Mouse (Mus musculus) MEL (cell line): Measurements from ENCODE around the gene Mks1. TPM values are rescaled to one million over a fixed set of nuclear protein-coding genes. Genes with fewer than 3 reads are reported as not detected.

ENCODE experiments used
- DNase-seq: peaks from one replicate; pipeline ENCODE4 v3.0.0; 2011; ENCODE audit warnings: low read depth, low spot score
- H3K27ac ChIP-seq: 2 replicates; pipeline ENCODE4 v1.5.1; 2012; ENCODE audit warnings: low read depth, mild to moderate bottlenecking, control low read depth, low read length, moderate library complexity; ENCODE audit not compliant: control insufficient read depth
- H3K27me3 ChIP-seq, 2 experiments: fragments of 150-350 bp in 1 of 2; sonication (generic) in 1 of 2; 2 replicates each; pipeline ENCODE4 v1.6.1; 2012; ENCODE audit warnings: low read length in 2 of 2, mild to moderate bottlenecking in 2 of 2, improper control_type of control experiment in 1 of 2, moderate library complexity in 1 of 2; ENCODE audit not compliant: insufficient read depth in 2 of 2, control insufficient read depth in 1 of 2
- H3K36me3 ChIP-seq, 2 experiments: 2 replicates each; pipeline ENCODE4 v1.6.1; 2012 to 2014; ENCODE audit warnings: low read length in 2 of 2, improper control_type of control experiment in 1 of 2, inconsistent platforms in 1 of 2, mild to moderate bottlenecking in 1 of 2; ENCODE audit not compliant: insufficient read depth in 2 of 2, control insufficient read depth in 1 of 2
- H3K4me1 ChIP-seq, 2 experiments: fragments of 150-350 bp in 1 of 2; sonication (generic) in 1 of 2; 2 replicates each; pipeline ENCODE4 v1.6.1; 2012; ENCODE audit warnings: low read length in 2 of 2, improper control_type of control experiment in 1 of 2, mild to moderate bottlenecking in 1 of 2; ENCODE audit not compliant: insufficient read depth in 2 of 2, control insufficient read depth in 1 of 2
- H3K4me3 ChIP-seq, 2 experiments: fragments of 150-350 bp in 1 of 2; sonication (generic) in 1 of 2; 2 replicates each; pipeline ENCODE4 v1.5.1; 2012; ENCODE audit warnings: low read depth in 2 of 2, low read length in 2 of 2, mild to moderate bottlenecking in 2 of 2, moderate library complexity in 2 of 2, control low read depth in 1 of 2, improper control_type of control experiment in 1 of 2; ENCODE audit not compliant: control insufficient read depth in 1 of 2, insufficient read depth in 1 of 2
- H3K79me2 ChIP-seq: 2 replicates; pipeline ENCODE4 v1.6.1; 2012; ENCODE audit warnings: mild to moderate bottlenecking, low read length, moderate library complexity; ENCODE audit not compliant: control insufficient read depth, poor library complexity, insufficient read depth
- H3K9ac ChIP-seq: 2 replicates; pipeline ENCODE4 v1.6.1; 2012; ENCODE audit warnings: low read depth, mild to moderate bottlenecking, control low read depth, low read length, moderate library complexity; ENCODE audit not compliant: control insufficient read depth, poor library complexity, severe bottlenecking
- H3K9me3 ChIP-seq: fragments of 150-350 bp; sonication (generic); replicated peaks from 2 replicates; pipeline ENCODE4 v1.6.1; 2012; ENCODE audit warnings: mild to moderate bottlenecking, low read length, improper control_type of control experiment, moderate library complexity; ENCODE audit not compliant: insufficient read depth
- CHD1 ChIP-seq: IDR thresholded peaks from 2 replicates; pipeline ENCODE4 v1.6.1; 2012; ENCODE audit warnings: low read depth, mild to moderate bottlenecking, inconsistent platforms, low read length, improper control_type of control experiment
- CHD2 ChIP-seq: IDR thresholded peaks from 2 replicates; pipeline ENCODE4 v1.6.1; 2011; ENCODE audit warnings: low read length, improper control_type of control experiment
- CTCF ChIP-seq, 3 experiments: IDR thresholded peaks in 2 of 3; conservative IDR thresholded peaks in 1 of 3; 2 replicates each; pipeline ENCODE4 v1.5.1; 2011 to 2012; ENCODE audit warnings: low read length in 3 of 3, low read depth in 2 of 3, mild to moderate bottlenecking in 2 of 3, improper control_type of control experiment in 1 of 3, inconsistent platforms in 1 of 3, mixed read lengths in 1 of 3, moderate library complexity in 1 of 3; ENCODE audit not compliant: control insufficient read depth in 1 of 3, insufficient read depth in 1 of 3, poor library complexity in 1 of 3, severe bottlenecking in 1 of 3
- EP300 ChIP-seq, 2 experiments: IDR thresholded peaks; 2 replicates each; pipeline ENCODE4 v1.6.1; 2011; ENCODE audit warnings: improper control_type of control experiment in 2 of 2, low read length in 2 of 2, low read depth in 1 of 2, mild to moderate bottlenecking in 1 of 2
- GABPA ChIP-seq: IDR thresholded peaks from 2 replicates; pipeline ENCODE4 v1.6.1; 2012; ENCODE audit warnings: low read depth, mild to moderate bottlenecking, inconsistent platforms, low read length, improper control_type of control experiment, moderate library complexity
- GATA1 ChIP-seq: IDR thresholded peaks from 2 replicates; pipeline ENCODE4 v1.6.1; 2011; ENCODE audit warnings: low read depth, low read length, improper control_type of control experiment
- HCFC1 ChIP-seq: IDR thresholded peaks from 2 replicates; pipeline ENCODE4 v1.6.1; 2012; ENCODE audit warnings: low read depth, mild to moderate bottlenecking, inconsistent platforms, low read length, improper control_type of control experiment, moderate library complexity
- KAT2A ChIP-seq: conservative IDR thresholded peaks from 2 replicates; pipeline ENCODE4 v1.6.1; 2012; ENCODE audit warnings: low read depth, low read length, improper control_type of control experiment, inconsistent platforms
- MAFK ChIP-seq: IDR thresholded peaks from 2 replicates; pipeline ENCODE4 v1.6.1; 2011; ENCODE audit warnings: low read depth, mild to moderate bottlenecking, low read length, improper control_type of control experiment, borderline replicate concordance
- MAX ChIP-seq: IDR thresholded peaks from 2 replicates; pipeline ENCODE4 v1.6.1; 2011; ENCODE audit warnings: low read length, improper control_type of control experiment
- MYC ChIP-seq: IDR thresholded peaks from 2 replicates; pipeline ENCODE4 v1.6.1; 2011; ENCODE audit warnings: low read depth, mild to moderate bottlenecking, low read length, improper control_type of control experiment, moderate library complexity
- NELFE ChIP-seq: IDR thresholded peaks from 2 replicates; pipeline ENCODE4 v1.6.1; 2011; ENCODE audit warnings: low read depth, low read length, improper control_type of control experiment
- NRF1 ChIP-seq: IDR thresholded peaks from 2 replicates; pipeline ENCODE4 v1.6.1; 2014; ENCODE audit warnings: low read depth, mild to moderate bottlenecking, inconsistent platforms, low read length, improper control_type of control experiment, moderate library complexity; ENCODE audit not compliant: poor library complexity, insufficient read depth, severe bottlenecking
- POLR2AphosphoS5 ChIP-seq: IDR thresholded peaks from 2 replicates; pipeline ENCODE4 v1.6.1; 2012; ENCODE audit warnings: low read depth, borderline replicate concordance, mild to moderate bottlenecking, inconsistent platforms, low read length, moderate library complexity, mixed read lengths
- RAD21 ChIP-seq: IDR thresholded peaks from 2 replicates; pipeline ENCODE4 v1.6.1; 2011; ENCODE audit warnings: mild to moderate bottlenecking, low read depth, low read length, improper control_type of control experiment
- RCOR1 ChIP-seq: IDR thresholded peaks from 2 replicates; pipeline ENCODE4 v1.6.1; 2012; ENCODE audit warnings: low read depth, mild to moderate bottlenecking, inconsistent platforms, low read length, improper control_type of control experiment
- TAL1 ChIP-seq: IDR thresholded peaks from 2 replicates; pipeline ENCODE4 v1.6.1; 2012; ENCODE audit warnings: mild to moderate bottlenecking, inconsistent platforms, low read length, moderate library complexity, mixed read lengths
- TCF12 ChIP-seq: IDR thresholded peaks from 2 replicates; pipeline ENCODE4 v1.6.1; 2014; ENCODE audit warnings: low read depth, mild to moderate bottlenecking, inconsistent platforms, low read length, improper control_type of control experiment, moderate library complexity
- UBTF ChIP-seq: IDR thresholded peaks from 2 replicates; pipeline ENCODE4 v1.6.1; 2012; ENCODE audit warnings: low read depth, mild to moderate bottlenecking, inconsistent platforms, low read length, improper control_type of control experiment, moderate library complexity, borderline replicate concordance; ENCODE audit not compliant: insufficient read depth
- ZKSCAN1 ChIP-seq: IDR thresholded peaks from 2 replicates; pipeline ENCODE4 v1.6.1; 2012; ENCODE audit warnings: low read depth, mild to moderate bottlenecking, inconsistent platforms, low read length, improper control_type of control experiment, moderate library complexity
- ZNF384 ChIP-seq: IDR thresholded peaks from 2 replicates; pipeline ENCODE4 v1.6.1; 2012; ENCODE audit warnings: low read depth, mild to moderate bottlenecking, inconsistent platforms, low read length, improper control_type of control experiment
- polyA plus RNA-seq, 2 experiments: library from polyadenylated mRNA; stranded (reverse) in 1 of 2; unstranded in 1 of 2; fragments of >175 nt in 1 of 2; fragments of >200 nt in 1 of 2; gene quantifications; 2 replicates each; pipeline versions ENCODE4 v1.2.1 to v1.2.4; 2012; ENCODE audit warnings: low replicate concordance in 2 of 2, low read depth in 1 of 2; ENCODE audit not compliant: insufficient read length in 2 of 2, insufficient read depth in 1 of 2, missing spikeins in 1 of 2
- total RNA-seq: library from RNA; depleted of rRNA; stranded (reverse); fragments of 300-350 nt; gene quantifications from 2 replicates; pipeline ENCODE4 v1.2.3, GENCODE M21; 2012

Gene Mks1
- total and polyA plus RNA-seq, 3 experiments = 3.3 to 6.1 TPM; not detected in 1

DNA sequence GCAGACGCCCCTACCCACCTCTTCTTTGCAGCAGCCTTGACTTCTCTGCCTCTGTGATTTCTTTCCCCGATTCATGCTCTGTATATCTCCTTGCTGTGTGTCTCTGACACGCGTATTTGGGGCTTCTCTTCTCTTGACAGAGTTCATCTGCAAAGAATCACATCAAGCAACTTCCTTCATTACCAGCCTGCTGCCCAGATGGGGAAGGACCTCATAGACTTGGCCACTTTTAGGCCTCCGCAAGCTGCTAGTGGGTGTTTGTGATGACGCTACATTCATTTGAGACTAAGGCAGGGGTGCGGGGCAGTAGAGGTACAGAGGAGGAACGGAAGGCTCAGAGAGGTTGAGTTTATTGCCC, 561 bp downstream of the Mks1 start:
- H3K27ac ChIP-seq = no peak overlapping the region
- H3K9me3 ChIP-seq = no peaks in the 10 kb centered on the region
- peak overlapping the region; percentile 69 for H3K9ac ChIP-seq
- peak overlapping the region; percentile 59 to 67 for H3K4me3 ChIP-seq
- H3K36me3 ChIP-seq = peaks cover 0 to 6% of the 10 kb centered on the region in 2 experiments; a peak in 1 of 4 replicates
- no peak for DNase-seq
- peaks cover 0 to 7% of the 10 kb centered on the region in 2 experiments; a peak in 1 of 4 replicates for H3K4me1 ChIP-seq
- no peaks in the 10 kb centered on the region; the same call in 1 of the 2 replicates for H3K79me2 ChIP-seq
- H3K27me3 ChIP-seq = no peaks in the 10 kb centered on the region
- TF ChIP-seq ZNF384 (no peak), GATA1 (no peak), CTCF (IDR thresholded peaks at IDR 0.05 in 2 of 3, conservative IDR thresholded peaks at IDR 0.05 in 1 of 3; ENCODE audit: control insufficient read depth in 1 of 3, insufficient read depth in 1 of 3, low read depth in 2 of 3, low read length in 3 of 3, poor library complexity in 1 of 3, severe bottlenecking in 1 of 3) (no peak), RCOR1 (no peak), TAL1 (no peak)

GRCm38 (mm10) chr11:87854550-87854949, 1.5 kb downstream of the Mks1 start:
- Histone ChIP-seq H3K9ac (no peak overlapping the region), H3K27me3 (no peaks in the 10 kb centered on the region), H3K4me1 (peaks cover 0 to 7% of the 10 kb centered on the region in 2 experiments; a peak in 1 of 4 replicates), H3K79me2 (no peaks in the 10 kb centered on the region; the same call in 1 of the 2 replicates), H3K4me3 (no peak overlapping the region), H3K27ac (no peak overlapping the region), H3K36me3 (peaks cover 0 to 6% of the 10 kb centered on the region in 2 experiments; a peak in 1 of 4 replicates), H3K9me3 (no peaks in the 10 kb centered on the region)
- DNase-seq = no peak
- TF ChIP-seq TCF12 (no peak), HCFC1 (no peak), ZKSCAN1 (no peak), CTCF (IDR thresholded peaks at IDR 0.05 in 2 of 3, conservative IDR thresholded peaks at IDR 0.05 in 1 of 3; ENCODE audit: control insufficient read depth in 1 of 3, insufficient read depth in 1 of 3, low read depth in 2 of 3, low read length in 3 of 3, poor library complexity in 1 of 3, severe bottlenecking in 1 of 3) (no peak), CHD1 (no peak), UBTF (no peak), GABPA (no peak), RCOR1 (no peak), MYC (no peak), ZNF384 (no peak), KAT2A (no peak), RAD21 (no peak), MAFK (no peak), EP300 (IDR thresholded peaks at IDR 0.05; ENCODE audit: low read depth in 1 of 2, low read length in 2 of 2) (no peak), NRF1 (no peak), MAX (no peak), NELFE (no peak), GATA1 (no peak), CHD2 (no peak), POLR2AphosphoS5 (no peak)
